Mouse (Mus musculus) heart, embryonic 11.5 days (tissue): ENCODE measurements around the gene Ak9. TPM values are rescaled to one million over a fixed set of nuclear protein-coding genes. Genes with fewer than 3 reads are reported as not detected.

Experiments used
- ATAC-seq: fragments of 200-750 bp; cut with Nextera tagmentation; replicated peaks from 2 replicates; pipeline ENCODE4 v1.8.0; 2017; ENCODE audit warnings: moderate library complexity; ENCODE audit not compliant: insufficient number of reproducible peaks, low FRiP score, low TSS enrichment
- H3K27ac ChIP-seq: fragments of 300-500 bp; sonication (generic); 2 replicates; pipeline ENCODE4 v1.5.1; 2014; ENCODE audit warnings: mild to moderate bottlenecking, low read depth, low read length
- H3K27me3 ChIP-seq: fragments of 300-500 bp; sonication (generic); 2 replicates; pipeline ENCODE4 v1.6.1; 2014; ENCODE audit warnings: mild to moderate bottlenecking, low read length, mixed read lengths; ENCODE audit not compliant: control insufficient read depth, insufficient read depth
- H3K36me3 ChIP-seq: fragments of 300-500 bp; sonication (generic); 2 replicates; pipeline ENCODE4 v1.6.1; 2014; ENCODE audit warnings: mild to moderate bottlenecking, low read length, moderate library complexity, mixed read lengths; ENCODE audit not compliant: control insufficient read depth, insufficient read depth
- H3K4me1 ChIP-seq: fragments of 300-500 bp; sonication (generic); 2 replicates; pipeline ENCODE4 v1.6.1; 2014; ENCODE audit warnings: low read length; ENCODE audit not compliant: control insufficient read depth, insufficient read depth
- H3K4me2 ChIP-seq: fragments of 300-500 bp; sonication (generic); 2 replicates; pipeline ENCODE4 v1.6.1; 2014; ENCODE audit warnings: mild to moderate bottlenecking, moderate library complexity
- H3K4me3 ChIP-seq: fragments of 300-500 bp; sonication (generic); 2 replicates; pipeline ENCODE4 v1.5.1; 2014; ENCODE audit warnings: low read depth, low read length
- H3K9ac ChIP-seq: fragments of 300-500 bp; sonication (generic); 2 replicates; pipeline ENCODE4 v1.6.1; 2014; ENCODE audit warnings: mild to moderate bottlenecking, low read depth, low read length, moderate library complexity
- H3K9me3 ChIP-seq: fragments of 300-500 bp; sonication (generic); replicated peaks from 2 replicates; pipeline ENCODE4 v1.6.1; 2016; ENCODE audit warnings: low read length; ENCODE audit not compliant: control insufficient read depth
- WGBS: fragments of 180-500 bp; shearing (Covaris S2); extraction: QIAGEN DNeasy Blood & Tissue Kit; methylation state at CpG from one replicate; pipeline ENCODE4 v1.1.7; 2014; ENCODE audit not compliant: insufficient replicate concordance; 5-methylcytosine and 5-hydroxymethylcytosine counted together
- polyA plus RNA-seq: library from polyadenylated mRNA; unstranded; fragments of >200 nt; fragmentation: Nextera tagmentation; extraction: Ambion mirVana; gene quantifications from 2 replicates; pipeline ENCODE4 v1.2.1, GENCODE M21; 2014

The Ak9 gene
- polyA plus RNA-seq, 1 experiment from 2014 or later = 0.20 TPM

DNA sequence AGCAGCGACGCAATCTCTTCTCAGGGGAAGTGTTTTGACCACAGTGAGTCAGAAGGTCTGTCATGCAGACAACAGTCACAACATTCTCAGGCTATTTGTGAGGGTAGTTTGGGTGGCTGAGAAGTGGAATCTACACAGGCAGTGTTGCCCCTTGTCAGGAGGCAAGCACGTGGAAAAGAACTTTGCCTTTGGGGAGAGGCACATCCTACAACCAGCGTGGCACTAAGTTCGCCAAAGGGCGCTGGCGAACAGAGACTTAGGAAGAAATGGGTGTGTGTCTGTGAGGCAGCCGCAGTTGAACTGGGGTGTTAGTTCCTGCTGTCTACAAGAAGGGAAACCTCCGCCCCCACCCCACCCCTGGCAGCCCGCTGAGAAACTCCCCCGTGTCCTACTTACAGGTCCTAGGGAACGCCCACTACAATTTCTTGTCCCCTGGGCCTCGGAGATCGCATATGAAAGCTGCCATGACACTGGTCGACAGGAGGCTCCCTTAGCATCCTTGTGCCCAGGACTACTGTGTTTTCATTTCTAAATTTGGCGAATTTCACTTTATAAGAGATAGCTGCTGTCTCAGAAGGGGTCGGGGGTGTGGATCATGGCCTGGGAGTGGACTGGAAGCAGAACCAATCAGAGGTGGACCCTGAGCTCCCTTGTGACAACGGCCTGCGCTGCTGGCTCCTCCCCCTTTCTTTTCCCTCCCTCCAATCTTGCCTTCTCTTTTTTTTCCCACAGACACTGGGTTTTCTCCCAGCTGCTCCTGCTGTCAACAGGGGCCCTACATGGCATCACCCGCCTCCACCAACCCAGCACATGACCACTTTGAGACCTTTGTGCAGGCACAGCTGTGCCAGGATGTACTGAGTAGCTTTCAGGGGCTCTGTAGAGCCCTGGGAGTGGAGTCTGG, 173.8 kb downstream of the Ak9 start:
- Histone ChIP-seq H3K9me3 (no peaks in the 10 kb centered on the region), H3K4me2 (peak overlapping the region; percentile 96), H3K27me3 (no peaks in the 10 kb centered on the region), H3K4me1 (peaks cover 50% of the 10 kb centered on the region), H3K27ac (peak overlapping the region; percentile 78), H3K9ac (peak overlapping the region; percentile 78), H3K4me3 (peak overlapping the region; percentile 61), H3K36me3 (peaks cover 12% of the 10 kb centered on the region)
- 2% methylated on average over 20 of the region's 20 CpGs for WGBS
- peak; percentile 71 for ATAC-seq

DNA sequence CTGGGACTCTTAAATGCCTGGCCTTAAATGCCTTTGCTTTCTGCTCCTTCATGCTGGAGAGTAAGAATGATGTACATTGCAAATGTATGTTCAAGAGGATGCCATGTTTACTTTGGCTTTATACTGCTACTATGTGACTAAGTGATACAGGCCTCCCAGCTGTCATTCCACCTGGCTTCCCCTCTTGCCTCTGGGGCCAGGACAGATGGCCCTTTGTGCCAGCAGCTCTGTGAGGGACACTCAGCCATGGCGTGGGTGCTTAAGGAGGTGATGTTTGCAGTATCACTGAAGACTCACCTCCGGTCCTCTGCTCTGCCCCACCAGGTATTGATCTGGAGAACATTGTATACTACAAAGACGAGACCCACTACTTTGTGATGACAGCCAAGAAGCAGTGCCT, 176.2 kb downstream of the Ak9 start:
- WGBS = 90% methylated on average over 3 of the region's 3 CpGs
- ATAC-seq = no peak
- Histone ChIP-seq H3K27me3 (no peaks in the 10 kb centered on the region), H3K9me3 (no peaks in the 10 kb centered on the region), H3K4me3 (no peak overlapping the region), H3K4me2 (no peak overlapping the region), H3K9ac (no peak overlapping the region), H3K27ac (no peak overlapping the region), H3K36me3 (peaks cover 24% of the 10 kb centered on the region), H3K4me1 (peaks cover 35% of the 10 kb centered on the region)

DNA sequence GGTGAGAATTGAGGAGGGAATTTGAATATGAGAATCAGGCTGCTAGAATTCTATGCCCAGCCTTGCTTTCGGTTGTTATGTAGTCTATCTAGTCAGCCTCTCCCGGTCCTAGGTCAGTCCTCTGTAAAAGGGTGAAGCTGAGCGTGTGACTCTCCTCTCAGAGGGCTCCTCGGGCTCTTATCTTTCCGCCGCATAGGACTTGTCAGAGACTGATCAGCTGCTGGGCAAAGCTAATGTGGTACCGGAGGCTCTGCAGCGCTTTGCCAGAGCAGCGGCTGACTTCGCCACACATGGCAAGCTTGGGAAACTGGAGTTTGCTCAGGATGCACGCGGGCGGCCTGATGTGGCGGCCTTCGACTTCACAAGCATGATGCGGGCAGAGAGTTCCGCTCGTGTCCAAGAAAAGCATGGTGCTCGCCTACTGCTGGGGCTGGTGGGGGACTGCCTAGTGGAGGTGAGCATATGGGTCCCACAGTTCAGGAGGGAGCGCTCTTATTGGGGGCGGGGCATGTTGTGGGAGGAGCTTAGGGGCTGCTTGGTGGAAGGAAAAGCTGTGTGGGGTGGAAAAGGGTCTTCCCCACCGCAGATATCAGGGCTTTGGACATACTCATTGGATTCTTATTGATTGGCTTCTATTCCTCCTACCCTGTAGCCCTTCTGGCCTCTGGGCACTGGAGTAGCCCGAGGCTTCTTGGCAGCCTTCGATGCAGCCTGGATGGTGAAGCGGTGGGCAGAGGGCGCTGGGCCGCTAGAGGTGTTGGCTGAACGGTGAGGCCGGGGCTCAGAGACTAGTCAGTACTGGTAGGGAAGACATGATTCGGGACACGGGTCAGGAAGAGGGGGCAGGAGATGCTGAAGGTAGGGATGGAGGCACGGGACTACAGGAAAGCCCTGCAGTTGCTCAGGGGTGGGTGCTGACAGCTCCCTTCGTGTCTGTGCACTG, 177.4 kb downstream of the Ak9 start:
- Histone ChIP-seq H3K36me3 (peaks cover 36% of the 10 kb centered on the region), H3K9ac (no peak overlapping the region), H3K4me3 (no peak overlapping the region), H3K4me1 (peaks cover 28% of the 10 kb centered on the region), H3K27ac (no peak overlapping the region), H3K27me3 (no peaks in the 10 kb centered on the region), H3K4me2 (peak overlapping the region; percentile 27; the same call in 1 of the 2 replicates), H3K9me3 (no peaks in the 10 kb centered on the region)
- no peak for ATAC-seq
- WGBS = 47% methylated on average over 33 of the region's 33 CpGs

DNA sequence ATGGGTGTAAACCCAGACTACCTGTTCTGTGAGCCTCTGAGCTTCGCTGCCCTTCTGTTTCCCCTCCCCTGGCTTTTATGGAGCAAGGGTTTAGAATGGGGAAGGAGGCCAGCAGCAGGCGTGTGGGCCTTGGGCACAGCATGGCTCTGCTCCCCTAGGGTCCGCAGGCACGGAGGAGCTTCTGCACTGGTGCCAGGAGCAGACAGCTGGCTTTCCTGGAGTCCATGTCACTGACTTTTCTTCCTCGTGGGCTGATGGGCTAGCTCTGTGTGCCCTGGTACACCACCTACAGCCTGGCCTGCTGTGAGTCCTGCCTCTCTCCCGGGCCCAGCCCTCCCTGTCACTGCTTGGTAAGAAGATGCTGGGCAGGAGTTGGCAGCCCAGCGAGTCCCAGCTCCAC, 178.7 kb downstream of the Ak9 start:
- no peak for ATAC-seq
- Histone ChIP-seq H3K27ac (no peak overlapping the region), H3K4me2 (no peak overlapping the region), H3K9me3 (no peaks in the 10 kb centered on the region), H3K9ac (no peak overlapping the region), H3K27me3 (no peaks in the 10 kb centered on the region), H3K4me3 (no peak overlapping the region), H3K4me1 (peaks cover 21% of the 10 kb centered on the region), H3K36me3 (peaks cover 46% of the 10 kb centered on the region)
- WGBS = 90% methylated on average over 7 of the region's 7 CpGs

Other genes starting within 250 kb of the Ak9 start
- gene Gpr6, start 231.7 kb upstream of the Ak9 start, polyA plus RNA-seq = not detected in 2 replicates
- gene Fig4, start 720 bp upstream of the Ak9 start, polyA plus RNA-seq = 37.4 and 43.4 TPM in 2 replicates
- 11.7 and 12.5 TPM in 2 replicates for gene Zbtb24, start 146.4 kb downstream of the Ak9 start, polyA plus RNA-seq
- gene Mical1, start 172.3 kb downstream of the Ak9 start, polyA plus RNA-seq = 31.1 and 33.9 TPM in 2 replicates
- 46.7 and 46.8 TPM in 2 replicates for gene Smpd2, start 186.4 kb downstream of the Ak9 start, polyA plus RNA-seq
- 0.75 and 1.4 TPM in 2 replicates for gene Ppil6, start 186.5 kb downstream of the Ak9 start, polyA plus RNA-seq
- 187 and 204 TPM in 2 replicates for gene Cd164, start 215.4 kb downstream of the Ak9 start, polyA plus RNA-seq